ENCODE assay signal across 10 mouse cellular contexts in genomic region chr6:145346789-145347557, GRCm38 (mm10).
DNase-seq lines count a peak whose midpoint lies in the region; ATAC-seq and TF ChIP-seq lines count a peak whose summit lies in the region.
"Had no signal": no experiment of that assay in that cellular context is flagged by ENCODE, and none has a peak within 500 bp of the region (broad histone marks: within the 10 kb centered on the region; RNA-seq: fewer than 3 reads in every experiment).

No protein-coding gene starts in this region.

- no peak overlapping the region for H3K4me2 ChIP-seq in limb, embryonic 11.5 days (ENCODE audit: low read depth, severe bottlenecking)
- H3K4me2 ChIP-seq in liver, postnatal 0 days (ENCODE audit: low read depth, low read length), result no peak overlapping the region
- H3K4me2 ChIP-seq: midbrain, embryonic 15.5 days had no signal

- no peak overlapping the region for H3K27ac ChIP-seq in limb, embryonic 11.5 days (replicated peaks; ENCODE audit: low read depth, low read length)
- no peak overlapping the region for H3K27ac ChIP-seq in limb, embryonic 10.5 days
- no peak overlapping the region for H3K27ac ChIP-seq in kidney, adult 2 months (ENCODE audit: insufficient read depth, low read depth, low read length)
- H3K27ac ChIP-seq in liver, postnatal 0 days (ENCODE audit: low read depth), result peak overlapping the region; percentile 96
- H3K27ac ChIP-seq: left cerebral cortex, adult 2 months; midbrain, embryonic 15.5 days had no signal

- ATAC-seq in limb, embryonic 11.5 days (ENCODE audit: insufficient number of reproducible peaks, low FRiP score, low TSS enrichment, low read depth), result no peak
- ATAC-seq in liver, postnatal 0 days, result peak; percentile 85

- peak; percentile 33; the same call in 1 of the 2 replicates for TF ChIP-seq EP300 in liver, postnatal 0 days (IDR thresholded peaks at IDR 0.05; ENCODE audit: low read depth)

- H3K36me3 ChIP-seq in limb, embryonic 11.5 days (ENCODE audit: control insufficient read depth, insufficient read depth, low read length), result no peaks in the 10 kb centered on the region
- H3K36me3 ChIP-seq in limb, embryonic 10.5 days, result no peaks in the 10 kb centered on the region
- no peaks in the 10 kb centered on the region for H3K36me3 ChIP-seq in kidney, adult 2 months (ENCODE audit: control insufficient read depth, insufficient read depth, low read length)
- H3K36me3 ChIP-seq in liver, postnatal 0 days (replicated peaks; ENCODE audit: insufficient read depth, low read length), result no peaks in the 10 kb centered on the region
- H3K36me3 ChIP-seq: midbrain, embryonic 15.5 days had no signal

- no peak for DNase-seq in limb, embryonic 11.5 days (ENCODE audit: low spot score)
- no peak for DNase-seq in limb, embryonic 10.5 days (ENCODE audit: low spot score)
- peak; percentile 74 for DNase-seq in cerebellum, adult 11 months
- DNase-seq in kidney, adult 2 months, result peak; percentile 65
- peak; percentile 73 for DNase-seq in liver, postnatal 0 days
- no peak for DNase-seq in urinary bladder, adult 18-20 months (ENCODE audit: low spot score in 2 of 2)
- no peak for DNase-seq in embryo, embryonic 11 days
- DNase-seq: thymus, adult 18-20 months had no signal

- no peak for TF ChIP-seq POLR2A in kidney, adult 2 months (IDR thresholded peaks at IDR 0.05; ENCODE audit: low read depth, low read length)

- no peaks in the 10 kb centered on the region for H3K9me3 ChIP-seq in limb, embryonic 11.5 days (ENCODE audit: control insufficient read depth, low read length)
- no peaks in the 10 kb centered on the region for H3K9me3 ChIP-seq in limb, embryonic 10.5 days (replicated peaks)
- no peaks in the 10 kb centered on the region for H3K9me3 ChIP-seq in liver, postnatal 0 days (ENCODE audit: low read length)
- H3K9me3 ChIP-seq: midbrain, embryonic 15.5 days had no signal

- no peak for TF ChIP-seq CTCF in kidney, adult 2 months (conservative IDR thresholded peaks at IDR 0.05; ENCODE audit: insufficient read depth, insufficient read length, low read depth, low read length)
- no peak for TF ChIP-seq CTCF in liver, postnatal 0 days (IDR thresholded peaks at IDR 0.05; ENCODE audit: low read depth)

- H3K9ac ChIP-seq in limb, embryonic 11.5 days (ENCODE audit: low read length), result 0 out of 2 replicates have a peak overlapping the region, but pooled peaks have one; percentile 17
- H3K9ac ChIP-seq in liver, postnatal 0 days (replicated peaks), result peak overlapping the region; percentile 57; the same call in 1 of the 2 replicates
- H3K9ac ChIP-seq: midbrain, embryonic 15.5 days had no signal

- no peak overlapping the region for H3K4me3 ChIP-seq in limb, embryonic 11.5 days (ENCODE audit: low read depth, low read length)
- H3K4me3 ChIP-seq in limb, embryonic 10.5 days, result no peak overlapping the region
- no peak overlapping the region for H3K4me3 ChIP-seq in kidney, adult 2 months (ENCODE audit: insufficient read depth, low read depth, low read length)
- no peak overlapping the region for H3K4me3 ChIP-seq in liver, postnatal 0 days (ENCODE audit: low read depth, low read length)
- H3K4me3 ChIP-seq: left cerebral cortex, adult 2 months; midbrain, embryonic 15.5 days had no signal

- H3K27me3 ChIP-seq in limb, embryonic 11.5 days (ENCODE audit: control insufficient read depth, insufficient read depth, low read length), result no peaks in the 10 kb centered on the region
- H3K27me3 ChIP-seq in limb, embryonic 10.5 days (ENCODE audit: low read depth, poor library complexity, severe bottlenecking), result no peaks in the 10 kb centered on the region
- no peaks in the 10 kb centered on the region for H3K27me3 ChIP-seq in kidney, adult 2 months (replicated peaks; ENCODE audit: control insufficient read depth, insufficient read depth, low read length)
- H3K27me3 ChIP-seq in liver, postnatal 0 days (ENCODE audit: insufficient read depth, low read length), result no peaks in the 10 kb centered on the region
- H3K27me3 ChIP-seq: midbrain, embryonic 15.5 days had no signal

- H3K4me1 ChIP-seq in limb, embryonic 11.5 days (ENCODE audit: control insufficient read depth, insufficient read depth, low read length), result no peaks in the 10 kb centered on the region
- peaks cover 4% of the 10 kb centered on the region for H3K4me1 ChIP-seq in limb, embryonic 10.5 days
- no peaks in the 10 kb centered on the region for H3K4me1 ChIP-seq in kidney, adult 2 months (ENCODE audit: control insufficient read depth, insufficient read depth, low read length)
- H3K4me1 ChIP-seq in liver, postnatal 0 days (ENCODE audit: insufficient read depth), result peaks cover 16% of the 10 kb centered on the region
- H3K4me1 ChIP-seq: midbrain, embryonic 15.5 days had no signal

- 80% methylated on average over 11 of the region's 11 CpGs for WGBS in limb, embryonic 11.5 days
- 81% methylated on average over 11 of the region's 11 CpGs for WGBS in limb, embryonic 10.5 days
- WGBS in kidney, adult 2 months, result 62% methylated on average over 11 of the region's 11 CpGs
- 63% methylated on average over 11 of the region's 11 CpGs for WGBS in liver, postnatal 0 days (ENCODE audit: insufficient replicate concordance)

Comparison
In these comparisons a context has a peak if more than half of its experiments do, and no peak if none do; other contexts are left out.
1. DNase-seq: peak in cerebellum, adult 11 months (single experiment), kidney, adult 2 months (single experiment) and liver, postnatal 0 days (single experiment); none in limb, embryonic 11.5 days (single experiment), limb, embryonic 10.5 days (single experiment), urinary bladder, adult 18-20 months (0 of 2) and embryo, embryonic 11 days (single experiment).